Mouse (Mus musculus): ENCODE measurements around the gene Tfeb. TPM values are rescaled to one million over a fixed set of nuclear protein-coding genes. Genes with fewer than 3 reads are reported as not detected.

The Tfeb gene
- polyA plus RNA-seq, 1 experiment from 2014 or later = 4.5 TPM

DNA sequence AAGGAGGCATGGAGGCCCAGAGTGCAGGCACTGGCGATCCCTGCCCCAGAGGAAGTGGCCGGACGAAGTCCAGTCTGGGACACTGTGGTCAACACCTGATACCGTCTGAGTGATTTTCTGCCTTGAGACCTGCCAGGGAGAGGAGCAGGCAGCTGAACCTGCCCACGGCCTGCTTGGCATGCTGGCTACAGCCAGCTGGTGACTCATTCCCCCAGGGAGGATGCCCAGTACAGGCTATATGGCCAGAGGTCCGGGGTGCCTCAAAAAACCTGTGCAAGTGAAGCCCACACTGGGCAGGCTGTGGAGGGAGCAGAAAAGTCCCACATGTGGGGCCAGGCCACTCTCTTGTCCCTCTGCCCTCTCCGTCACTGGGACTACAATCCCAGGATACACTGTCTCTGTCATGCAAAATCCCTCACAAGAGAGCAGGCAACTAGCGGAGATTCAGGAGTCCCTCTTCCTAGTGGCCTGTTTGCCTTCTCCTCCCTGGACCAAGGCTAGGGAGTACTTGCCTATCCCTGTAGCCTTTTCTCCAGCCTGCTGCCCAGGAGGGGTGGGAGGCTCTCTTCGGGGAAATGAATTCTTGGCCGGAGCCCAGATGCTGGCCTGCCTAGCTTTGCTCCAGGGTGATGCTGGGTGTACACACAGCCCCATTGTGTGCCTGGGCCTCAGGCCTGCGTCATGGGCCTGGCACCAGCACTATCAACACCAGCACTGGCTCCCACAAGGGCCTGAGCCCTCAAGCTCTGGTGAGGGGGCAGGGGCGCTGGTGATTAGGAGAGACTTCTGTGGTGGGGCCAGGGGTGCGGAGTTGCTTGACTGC, 25.9 kb downstream of the Tfeb start:
- no peak overlapping the region for H3K4me3 ChIP-seq
- H3K9ac ChIP-seq = no peak overlapping the region; the same call in 1 of the 2 replicates
- no peaks in the 10 kb centered on the region for H3K9me3 ChIP-seq
- no peak overlapping the region for H3K4me2 ChIP-seq (replicated peaks)
- no peaks in the 10 kb centered on the region for H3K36me3 ChIP-seq
- peaks cover 14% of the 10 kb centered on the region for H3K4me1 ChIP-seq
- ATAC-seq (ENCODE audit: low FRiP score, low read depth) = peak; percentile 61; the same call in 1 of the 2 replicates
- 75% methylated on average over 13 of the region's 13 CpGs for WGBS
- no peak overlapping the region for H3K27ac ChIP-seq
- no peaks in the 10 kb centered on the region; the same call in 1 of the 2 replicates for H3K27me3 ChIP-seq (replicated peaks)

DNA sequence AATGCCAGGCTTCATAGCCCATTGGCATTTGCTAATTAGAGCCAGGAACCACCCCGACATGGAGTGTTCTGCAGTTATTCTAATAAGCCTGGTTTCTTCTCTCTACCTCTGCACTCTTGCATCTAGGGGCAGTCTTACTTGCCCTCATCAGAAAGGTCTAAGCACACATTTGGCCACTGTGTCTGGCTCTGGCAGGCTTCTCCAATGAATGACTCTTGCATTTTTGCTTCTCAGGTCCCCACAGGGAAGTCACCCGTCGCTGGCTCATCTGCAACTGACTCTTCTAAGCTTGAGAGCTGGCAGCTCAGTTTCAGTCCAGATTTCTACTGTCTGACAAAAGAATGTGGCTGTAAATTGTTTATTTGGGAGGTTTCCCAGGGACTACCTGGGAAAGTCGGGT, 29.2 kb downstream of the Tfeb start:
- H3K4me3 ChIP-seq = no peak overlapping the region
- H3K36me3 ChIP-seq = no peaks in the 10 kb centered on the region
- H3K27me3 ChIP-seq (replicated peaks) = no peaks in the 10 kb centered on the region; the same call in 1 of the 2 replicates
- H3K4me2 ChIP-seq (replicated peaks) = no peak overlapping the region
- no peak overlapping the region for H3K27ac ChIP-seq
- no peaks in the 10 kb centered on the region for H3K9me3 ChIP-seq
- WGBS = 80% methylated on average over 4 of the region's 4 CpGs
- no peak for ATAC-seq (ENCODE audit: low FRiP score, low read depth)
- H3K4me1 ChIP-seq = peaks cover 14% of the 10 kb centered on the region
- H3K9ac ChIP-seq = no peak overlapping the region

DNA sequence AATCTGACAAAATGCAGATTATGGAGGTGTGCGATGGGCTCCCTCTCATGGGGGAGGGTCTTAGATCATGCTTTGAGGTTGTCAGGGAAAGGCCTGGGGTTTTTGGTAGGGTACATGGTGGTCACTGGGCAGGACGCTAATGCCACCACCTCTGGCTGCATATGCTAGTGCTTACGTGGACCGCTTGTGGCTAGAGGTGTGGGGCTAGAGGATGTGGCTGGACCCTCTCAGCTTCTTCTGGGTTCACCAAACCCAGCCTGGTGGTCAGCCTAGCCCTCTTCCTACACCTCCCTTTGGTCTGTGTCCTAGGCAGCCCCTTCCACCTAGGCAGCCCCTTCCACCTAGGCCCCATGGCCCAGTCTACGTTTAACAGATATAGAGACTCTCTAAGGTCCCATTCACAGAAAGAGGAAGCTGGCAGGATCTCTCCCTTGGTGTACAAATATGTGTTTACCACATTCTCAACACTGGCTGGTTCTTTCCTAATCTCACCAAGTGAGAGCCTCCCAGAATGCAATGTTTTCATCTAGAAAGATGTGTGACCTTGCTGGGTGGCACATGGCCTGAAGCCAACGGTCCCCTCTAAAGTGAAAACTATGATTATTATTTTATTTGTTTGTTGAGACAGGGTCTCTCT, 29.7 kb downstream of the Tfeb start:
- Histone ChIP-seq H3K9ac (no peak overlapping the region), H3K9me3 (no peaks in the 10 kb centered on the region), H3K4me2 (replicated peaks) (no peak overlapping the region), H3K27me3 (replicated peaks) (no peaks in the 10 kb centered on the region; the same call in 1 of the 2 replicates), H3K27ac (no peak overlapping the region), H3K4me3 (no peak overlapping the region), H3K36me3 (no peaks in the 10 kb centered on the region), H3K4me1 (peaks cover 14% of the 10 kb centered on the region)
- 90% methylated on average over 6 of the region's 6 CpGs for WGBS
- ATAC-seq (ENCODE audit: low FRiP score, low read depth) = no peak

DNA sequence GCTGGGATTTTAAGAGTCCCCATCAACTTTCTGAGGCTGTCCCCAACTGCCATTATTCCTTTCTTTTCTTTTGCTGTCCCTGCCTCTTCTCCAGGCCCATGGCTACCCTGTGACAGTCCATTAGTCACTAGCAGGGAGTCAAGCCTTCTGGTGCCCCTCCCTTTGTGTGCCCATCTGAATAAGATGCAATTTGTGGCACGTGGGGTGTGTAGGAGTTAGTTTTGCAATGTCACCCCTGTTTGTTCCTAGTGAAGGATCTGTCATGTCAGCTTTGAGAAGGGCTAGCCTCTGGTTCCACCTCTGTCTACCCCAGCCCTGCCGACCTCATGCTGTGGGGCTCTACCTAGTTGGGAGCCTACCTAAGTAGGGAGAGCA, 30.2 kb downstream of the Tfeb start:
- ATAC-seq (ENCODE audit: low FRiP score, low read depth) = no peak
- WGBS = 70% methylated on average over 2 of the region's 2 CpGs

DNA sequence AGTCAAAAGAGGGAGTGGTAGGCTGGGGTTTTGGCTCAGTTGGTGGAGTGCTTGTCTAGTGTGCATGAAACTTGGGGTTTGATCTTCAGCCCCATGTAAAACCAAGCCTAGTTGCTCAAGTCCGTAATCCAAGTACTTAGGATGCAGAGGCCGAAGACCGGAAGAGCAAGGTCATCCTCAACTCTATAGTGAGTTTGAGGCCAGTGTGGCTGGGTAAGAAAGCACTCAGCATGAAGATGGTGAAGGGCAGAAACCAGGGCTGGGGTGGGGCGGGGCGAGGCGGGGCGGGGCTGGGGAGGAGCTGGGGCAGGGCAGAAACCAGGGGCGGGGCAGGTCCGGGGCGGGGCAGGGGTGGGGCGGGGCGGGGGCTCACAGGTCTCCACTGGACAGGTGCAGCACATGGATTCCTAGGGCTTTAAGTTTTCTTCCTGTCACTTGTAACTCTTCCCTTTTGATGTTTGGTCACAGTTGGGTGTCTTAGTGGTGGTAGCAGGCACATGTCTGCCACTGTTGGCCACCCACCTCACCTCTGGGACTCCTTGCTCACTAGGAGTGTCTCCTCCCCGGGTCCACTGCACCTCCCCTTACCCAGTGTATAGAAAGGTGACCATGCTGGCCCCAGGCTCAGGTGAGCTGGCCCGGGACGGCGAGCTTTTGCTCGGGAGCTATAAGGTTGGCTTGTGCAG, 30.8 kb downstream of the Tfeb start:
- Histone ChIP-seq H3K27me3 (replicated peaks) (no peaks in the 10 kb centered on the region; the same call in 1 of the 2 replicates), H3K36me3 (no peaks in the 10 kb centered on the region), H3K9ac (no peak overlapping the region), H3K9me3 (0 out of 2 replicates have a peak, but pooled peaks cover 5% of the 10 kb centered on the region), H3K27ac (no peak overlapping the region), H3K4me3 (no peak overlapping the region), H3K4me1 (peaks cover 10% of the 10 kb centered on the region), H3K4me2 (replicated peaks) (no peak overlapping the region)
- 45% methylated on average over 16 of the region's 17 CpGs for WGBS
- no peak for ATAC-seq (ENCODE audit: low FRiP score, low read depth)

More for the DNA sequence above, 30.2 kb downstream of the Tfeb start:
- Histone ChIP-seq H3K9ac (no peak overlapping the region), H3K27ac (no peak overlapping the region), H3K36me3 (no peaks in the 10 kb centered on the region), H3K9me3 (no peaks in the 10 kb centered on the region), H3K4me3 (no peak overlapping the region), H3K4me2 (replicated peaks) (no peak overlapping the region), H3K4me1 (peaks cover 14% of the 10 kb centered on the region), H3K27me3 (replicated peaks) (no peaks in the 10 kb centered on the region; the same call in 1 of the 2 replicates)

DNA sequence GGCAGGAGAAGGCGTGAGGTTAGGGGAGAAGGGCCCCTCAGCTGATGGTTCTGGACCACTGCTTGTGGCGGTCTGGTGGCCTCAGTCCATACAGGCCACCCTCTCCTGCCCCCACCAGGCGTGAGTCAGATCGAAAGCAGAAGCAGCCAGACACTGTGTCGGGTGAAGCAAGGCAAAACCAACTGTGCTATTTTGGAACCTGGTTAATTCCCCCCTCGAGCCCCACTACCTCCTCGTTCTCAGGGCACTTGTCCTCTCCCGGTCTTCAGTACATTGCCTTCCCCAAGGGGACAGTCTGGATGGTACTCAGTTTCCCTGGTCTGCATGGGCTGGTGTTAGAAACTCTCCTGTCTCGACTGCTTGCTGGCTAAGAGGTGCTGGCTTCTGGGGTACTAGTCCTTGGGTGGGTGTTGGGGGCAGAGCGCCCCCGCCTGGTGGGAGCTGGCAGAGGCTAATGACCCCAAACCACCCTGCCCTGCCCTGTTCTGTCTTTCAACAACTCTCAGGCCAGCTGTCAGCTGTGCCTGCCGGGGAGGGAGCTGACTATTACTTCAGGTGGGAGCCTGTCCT, 32.0 kb downstream of the Tfeb start:
- WGBS = 54% methylated on average over 12 of the region's 12 CpGs
- no peaks in the 10 kb centered on the region; the same call in 1 of the 2 replicates for H3K27me3 ChIP-seq (replicated peaks)
- 0 out of 2 replicates have a peak, but pooled peaks cover 10% of the 10 kb centered on the region for H3K9me3 ChIP-seq
- H3K4me1 ChIP-seq = no peaks in the 10 kb centered on the region
- no peak overlapping the region for H3K4me2 ChIP-seq (replicated peaks)
- ATAC-seq (ENCODE audit: low FRiP score, low read depth) = no peak
- no peaks in the 10 kb centered on the region for H3K36me3 ChIP-seq
- H3K4me3 ChIP-seq = no peak overlapping the region
- H3K27ac ChIP-seq = no peak overlapping the region
- H3K9ac ChIP-seq = no peak overlapping the region

DNA sequence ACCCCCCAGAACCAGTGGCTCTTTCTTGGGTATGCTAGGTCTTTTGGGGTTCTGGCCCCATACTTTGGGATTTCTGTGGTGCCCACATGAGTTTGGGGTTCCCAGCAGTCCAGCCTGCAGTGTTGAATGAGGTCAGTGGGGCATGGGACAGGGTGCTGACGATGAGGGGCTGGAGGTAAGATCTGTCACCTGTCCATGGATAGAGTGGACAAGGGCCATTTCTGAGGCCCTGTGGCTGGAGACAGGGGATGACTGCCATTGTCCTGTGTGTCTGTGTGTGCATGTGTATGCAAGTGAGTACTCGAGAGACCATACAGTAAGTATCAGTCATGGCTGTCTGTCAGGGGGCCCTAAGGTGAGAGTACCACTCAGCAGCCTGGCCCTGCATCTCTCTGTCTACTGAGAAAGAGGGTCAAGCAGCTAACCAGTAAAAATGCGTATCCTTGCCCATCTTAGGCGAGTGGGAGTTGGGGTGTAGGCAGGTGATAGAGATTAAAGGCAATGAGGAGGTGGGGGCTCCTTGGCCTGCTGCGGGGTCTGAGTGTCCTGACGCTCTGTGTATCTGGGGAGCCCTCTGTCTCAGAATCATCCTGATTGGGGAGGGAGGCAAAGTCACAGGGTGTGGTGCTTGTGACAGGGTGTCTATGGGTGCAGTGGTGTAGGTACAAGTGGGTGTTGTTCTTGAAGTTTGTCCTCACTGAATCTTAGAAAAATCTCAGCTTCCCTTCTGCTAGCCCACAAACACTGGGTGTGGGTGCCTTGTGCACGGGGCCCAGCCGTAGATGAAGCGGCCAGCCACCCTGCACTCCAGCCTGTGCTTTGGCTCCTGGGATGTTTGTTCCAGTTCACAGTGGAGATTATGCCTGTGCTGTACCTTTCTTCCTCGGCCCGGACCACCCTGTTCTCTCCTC, 32.8 kb downstream of the Tfeb start:
- H3K4me2 ChIP-seq (replicated peaks) = no peak overlapping the region

DNA sequence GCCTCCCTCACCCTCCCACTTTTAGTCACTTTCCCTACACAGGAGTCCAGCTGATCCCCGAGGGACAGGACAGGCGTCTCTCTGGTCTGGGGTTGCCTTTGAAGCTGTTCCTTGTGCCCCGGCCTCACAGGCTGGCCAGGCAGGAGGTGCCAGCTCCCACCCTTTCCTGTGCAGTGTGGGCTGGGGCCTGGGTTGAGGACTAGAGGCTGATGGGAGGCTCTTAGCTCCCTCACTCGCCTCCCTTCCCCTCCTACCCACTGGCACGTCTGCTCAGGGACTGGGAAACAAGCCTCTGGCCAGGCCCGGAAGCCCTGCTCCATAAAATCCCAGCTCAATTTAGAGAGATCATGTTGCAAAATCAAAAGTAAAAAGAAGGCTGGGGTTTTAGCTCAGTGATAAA, 36.8 kb downstream of the Tfeb start:
- H3K4me2 ChIP-seq (replicated peaks) = no peak overlapping the region
- H3K36me3 ChIP-seq = no peaks in the 10 kb centered on the region
- 66% methylated on average over 6 of the region's 6 CpGs for WGBS
- H3K4me3 ChIP-seq = no peak overlapping the region
- no peak for ATAC-seq (ENCODE audit: low FRiP score, low read depth)
- H3K4me1 ChIP-seq = no peaks in the 10 kb centered on the region
- 0 out of 2 replicates have a peak, but pooled peaks cover 10% of the 10 kb centered on the region for H3K9me3 ChIP-seq
- H3K27ac ChIP-seq = no peak overlapping the region
- no peaks in the 10 kb centered on the region for H3K27me3 ChIP-seq (replicated peaks)
- H3K9ac ChIP-seq = no peak overlapping the region

More for the DNA sequence above, 32.8 kb downstream of the Tfeb start:
- Histone ChIP-seq H3K4me1 (no peaks in the 10 kb centered on the region), H3K27me3 (replicated peaks) (no peaks in the 10 kb centered on the region; the same call in 1 of the 2 replicates), H3K27ac (no peak overlapping the region), H3K36me3 (no peaks in the 10 kb centered on the region), H3K4me3 (no peak overlapping the region), H3K9ac (no peak overlapping the region), H3K9me3 (0 out of 2 replicates have a peak, but pooled peaks cover 10% of the 10 kb centered on the region)
- WGBS = 87% methylated on average over 11 of the region's 11 CpGs
- no peak for ATAC-seq (ENCODE audit: low FRiP score, low read depth)

DNA sequence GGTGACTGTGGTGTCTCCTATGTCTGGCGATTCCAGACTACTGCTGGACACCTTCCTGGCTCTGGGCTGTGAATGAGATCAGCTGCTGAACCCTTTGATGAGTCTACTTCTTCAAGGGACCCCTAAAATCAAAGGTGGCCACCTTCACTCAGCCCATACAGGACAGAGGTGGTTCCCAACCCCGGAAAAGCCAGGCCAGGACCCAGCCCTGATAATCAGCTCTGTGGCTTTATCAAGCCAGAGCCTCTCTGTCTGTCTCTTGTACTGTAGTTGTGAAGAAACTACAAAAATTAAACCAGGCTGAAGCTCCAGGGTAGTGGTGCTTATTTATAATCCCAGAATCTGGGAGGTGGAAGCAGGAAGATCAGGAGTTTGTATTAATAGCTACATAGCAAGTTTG, 40.3 kb downstream of the Tfeb start:
- no peak overlapping the region for H3K9ac ChIP-seq
- H3K4me2 ChIP-seq (replicated peaks) = no peak overlapping the region
- H3K36me3 ChIP-seq = no peaks in the 10 kb centered on the region
- ATAC-seq (ENCODE audit: low FRiP score, low read depth) = no peak
- H3K4me3 ChIP-seq = no peak overlapping the region
- WGBS = 76% methylated on average over 2 of the region's 2 CpGs
- no peaks in the 10 kb centered on the region for H3K27me3 ChIP-seq (replicated peaks)
- no peaks in the 10 kb centered on the region for H3K4me1 ChIP-seq
- no peak overlapping the region for H3K27ac ChIP-seq
- H3K9me3 ChIP-seq = 0 out of 2 replicates have a peak, but pooled peaks cover 10% of the 10 kb centered on the region

DNA sequence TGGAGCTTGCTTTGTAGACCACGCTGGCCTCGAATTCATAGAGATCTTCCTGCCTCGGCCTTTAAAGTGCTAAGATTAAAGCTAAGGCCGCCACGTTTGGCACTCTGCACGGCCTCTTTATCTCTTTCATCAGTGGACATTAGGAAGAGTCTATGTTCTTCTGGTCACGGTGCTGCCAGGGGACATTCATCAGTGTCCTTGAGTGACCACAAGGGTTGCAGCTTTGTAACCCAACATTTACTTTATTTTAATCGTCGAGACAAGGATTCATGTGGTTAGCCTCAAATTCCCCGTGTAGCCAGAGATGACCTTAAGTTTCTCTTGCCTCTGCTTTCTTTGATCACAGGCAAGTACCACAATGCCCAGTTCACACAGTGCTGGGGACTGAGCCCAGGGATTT, 43.6 kb downstream of the Tfeb start:
- Histone ChIP-seq H3K4me2 (replicated peaks) (no peak overlapping the region), H3K9ac (no peak overlapping the region), H3K9me3 (no peaks in the 10 kb centered on the region), H3K27ac (no peak overlapping the region), H3K4me1 (no peaks in the 10 kb centered on the region), H3K27me3 (replicated peaks) (no peaks in the 10 kb centered on the region), H3K36me3 (no peaks in the 10 kb centered on the region), H3K4me3 (no peak overlapping the region)
- ATAC-seq (ENCODE audit: low FRiP score, low read depth) = no peak
- 86% methylated on average over 10 of the region's 10 CpGs for WGBS

DNA sequence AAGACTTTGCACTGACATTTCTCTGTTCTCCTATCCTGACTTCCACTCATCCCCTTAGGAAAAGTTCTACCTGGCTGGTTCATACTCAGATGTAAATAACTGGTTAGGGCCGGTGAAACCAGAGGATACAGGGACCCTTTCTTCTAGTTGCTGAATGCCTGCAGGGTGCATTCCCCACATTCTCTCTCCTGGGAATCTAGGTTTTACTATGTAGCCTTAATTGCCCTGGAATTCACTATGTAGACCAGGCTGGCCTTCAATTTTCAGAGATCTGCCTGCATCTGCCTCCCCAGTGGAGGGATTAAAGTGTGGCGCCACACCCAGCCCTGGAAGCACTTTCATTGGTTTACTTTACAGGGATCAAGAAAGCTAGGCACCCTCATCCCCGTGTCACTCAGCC, 45.7 kb downstream of the Tfeb start:
- no peak overlapping the region for H3K4me3 ChIP-seq
- 86% methylated on average over 3 of the region's 3 CpGs for WGBS
- H3K4me1 ChIP-seq = no peaks in the 10 kb centered on the region
- H3K9me3 ChIP-seq = no peaks in the 10 kb centered on the region
- no peaks in the 10 kb centered on the region; the same call in 1 of the 2 replicates for H3K27me3 ChIP-seq (replicated peaks)
- H3K9ac ChIP-seq = no peak overlapping the region
- no peak overlapping the region for H3K27ac ChIP-seq
- no peak for ATAC-seq (ENCODE audit: low FRiP score, low read depth)
- no peaks in the 10 kb centered on the region for H3K36me3 ChIP-seq
- H3K4me2 ChIP-seq (replicated peaks) = no peak overlapping the region

All from neural tube, embryonic 12.5 days (tissue).